Mouse (Mus musculus): ENCODE measurements at regions not wholly inside any gene's neighbourhood (a gene's known extent, or its start where the extent isn't known, plus 50 kb on each side); places are given as distances from the start of the nearest gene placed in this dataset.

DNA sequence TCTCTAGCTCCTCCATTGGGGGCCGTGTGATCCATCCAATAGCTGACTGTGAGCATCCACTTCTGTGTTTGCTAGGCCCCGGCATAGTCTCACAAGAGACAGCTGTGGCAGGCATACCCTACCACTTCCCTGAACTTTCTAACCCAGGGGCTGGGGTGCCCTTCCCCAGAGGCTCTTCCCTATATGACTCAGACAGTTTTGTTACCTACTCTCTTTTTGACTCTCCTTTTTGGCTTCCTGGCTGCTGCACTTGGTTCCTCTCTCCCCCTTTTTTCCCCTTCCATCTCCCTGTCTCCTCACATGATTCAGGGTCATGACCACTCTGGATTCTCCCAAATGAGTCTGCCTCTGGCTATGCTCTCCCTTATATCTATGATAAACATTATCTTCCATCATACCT is 223.8 kb downstream of the Papss1 start:
- no peaks in the 10 kb centered on the region for H3K9me3 ChIP-seq (replicated peaks; ENCODE audit: control insufficient read depth, low read length)
- DNase-seq (ENCODE audit: low spot score) (no peak), ATAC-seq (ENCODE audit: insufficient read depth, low read depth) (no peak)
- no peak overlapping the region for H3K27ac ChIP-seq (ENCODE audit: low read depth)
- no peaks in the 10 kb centered on the region for H3K36me3 ChIP-seq (replicated peaks; ENCODE audit: control insufficient read depth, insufficient read depth, low read length)
- no peaks in the 10 kb centered on the region for H3K27me3 ChIP-seq (ENCODE audit: control insufficient read depth, insufficient read depth, low read length)
- H3K4me1 ChIP-seq (ENCODE audit: control insufficient read depth, insufficient read depth), result no peaks in the 10 kb centered on the region
- no peak overlapping the region for H3K4me3 ChIP-seq (ENCODE audit: low read depth, low read length)
- 93% methylated on average over 1 of the region's 2 CpGs for WGBS
- no peak overlapping the region for H3K9ac ChIP-seq (replicated peaks; ENCODE audit: low read depth, low read length)
- no peak overlapping the region for H3K4me2 ChIP-seq (ENCODE audit: low read depth, low read length)
- TF ChIP-seq CTCF (IDR thresholded peaks at IDR 0.05; ENCODE audit: low read depth) (no peak), EP300 (IDR thresholded peaks at IDR 0.05; ENCODE audit: low read depth) (no peak)

DNA sequence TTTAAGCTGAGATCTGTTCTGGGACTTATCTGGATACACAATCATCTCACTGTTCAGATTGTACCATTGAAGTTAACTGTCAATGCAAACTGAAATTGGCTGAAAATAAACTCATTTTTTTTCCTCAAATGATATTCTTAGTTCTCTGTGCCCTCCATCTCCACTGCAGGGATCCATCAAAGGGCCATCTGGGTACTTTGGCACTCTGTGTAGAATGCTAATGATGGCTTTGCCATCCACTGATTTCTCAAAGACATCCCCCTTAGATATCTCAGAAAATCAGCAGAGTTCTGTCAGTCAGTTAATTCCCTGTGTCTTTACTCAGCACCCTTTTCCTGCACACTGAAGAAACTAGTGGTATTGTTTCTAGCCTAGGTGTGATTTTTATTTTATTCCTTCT is 224.6 kb downstream of the Papss1 start:
- H3K9ac ChIP-seq (replicated peaks; ENCODE audit: low read depth, low read length), result no peak overlapping the region

DNA sequence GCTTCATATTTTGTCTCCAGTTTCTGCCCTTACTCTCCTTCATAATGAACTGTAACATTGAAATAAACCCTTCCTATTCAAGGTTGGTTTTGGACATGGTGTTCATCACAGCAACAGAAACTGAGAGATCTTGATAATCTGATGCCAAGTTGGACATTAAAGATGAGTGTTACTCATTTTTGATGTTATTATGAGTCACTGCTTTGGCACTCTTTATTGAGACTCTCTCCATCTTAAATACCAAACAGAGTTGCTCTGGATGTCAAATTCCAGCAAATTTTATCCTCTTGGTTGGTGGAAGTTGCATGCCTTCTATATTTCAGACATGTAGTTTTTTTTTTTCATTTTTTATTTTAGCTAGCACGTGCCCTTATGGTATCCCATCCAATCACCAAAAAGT is 229.5 kb downstream of the Papss1 start:
- TF ChIP-seq EP300 (IDR thresholded peaks at IDR 0.05; ENCODE audit: low read depth), result no peak
- no peak for TF ChIP-seq CTCF (IDR thresholded peaks at IDR 0.05; ENCODE audit: low read depth)
- H3K4me2 ChIP-seq (ENCODE audit: low read depth, low read length), result no peak overlapping the region
- no peaks in the 10 kb centered on the region for H3K4me1 ChIP-seq (ENCODE audit: control insufficient read depth, insufficient read depth)
- no peak overlapping the region for H3K27ac ChIP-seq (ENCODE audit: low read depth)
- H3K9me3 ChIP-seq (replicated peaks; ENCODE audit: control insufficient read depth, low read length), result no peaks in the 10 kb centered on the region
- WGBS, result 73% methylated on average over 1 of the region's 1 CpGs
- no peak overlapping the region for H3K4me3 ChIP-seq (ENCODE audit: low read depth, low read length)
- no peak for DNase-seq (ENCODE audit: low spot score)
- ATAC-seq (ENCODE audit: insufficient read depth, low read depth), result no peak
- no peaks in the 10 kb centered on the region for H3K36me3 ChIP-seq (replicated peaks; ENCODE audit: control insufficient read depth, insufficient read depth, low read length)
- H3K9ac ChIP-seq (replicated peaks; ENCODE audit: low read depth, low read length), result no peak overlapping the region
- no peaks in the 10 kb centered on the region for H3K27me3 ChIP-seq (ENCODE audit: control insufficient read depth, insufficient read depth, low read length)

More for the DNA sequence above, 224.6 kb downstream of the Papss1 start:
- Histone ChIP-seq H3K4me3 (ENCODE audit: low read depth, low read length) (no peak overlapping the region), H3K27me3 (ENCODE audit: control insufficient read depth, insufficient read depth, low read length) (no peaks in the 10 kb centered on the region), H3K4me1 (ENCODE audit: control insufficient read depth, insufficient read depth) (no peaks in the 10 kb centered on the region), H3K4me2 (ENCODE audit: low read depth, low read length) (no peak overlapping the region), H3K27ac (ENCODE audit: low read depth) (no peak overlapping the region), H3K9me3 (replicated peaks; ENCODE audit: control insufficient read depth, low read length) (no peaks in the 10 kb centered on the region), H3K36me3 (replicated peaks; ENCODE audit: control insufficient read depth, insufficient read depth, low read length) (no peaks in the 10 kb centered on the region)
- TF ChIP-seq EP300 (IDR thresholded peaks at IDR 0.05; ENCODE audit: low read depth) (no peak), CTCF (IDR thresholded peaks at IDR 0.05; ENCODE audit: low read depth) (no peak)
- DNase-seq (ENCODE audit: low spot score), result no peak
- no peak for ATAC-seq (ENCODE audit: insufficient read depth, low read depth)

DNA sequence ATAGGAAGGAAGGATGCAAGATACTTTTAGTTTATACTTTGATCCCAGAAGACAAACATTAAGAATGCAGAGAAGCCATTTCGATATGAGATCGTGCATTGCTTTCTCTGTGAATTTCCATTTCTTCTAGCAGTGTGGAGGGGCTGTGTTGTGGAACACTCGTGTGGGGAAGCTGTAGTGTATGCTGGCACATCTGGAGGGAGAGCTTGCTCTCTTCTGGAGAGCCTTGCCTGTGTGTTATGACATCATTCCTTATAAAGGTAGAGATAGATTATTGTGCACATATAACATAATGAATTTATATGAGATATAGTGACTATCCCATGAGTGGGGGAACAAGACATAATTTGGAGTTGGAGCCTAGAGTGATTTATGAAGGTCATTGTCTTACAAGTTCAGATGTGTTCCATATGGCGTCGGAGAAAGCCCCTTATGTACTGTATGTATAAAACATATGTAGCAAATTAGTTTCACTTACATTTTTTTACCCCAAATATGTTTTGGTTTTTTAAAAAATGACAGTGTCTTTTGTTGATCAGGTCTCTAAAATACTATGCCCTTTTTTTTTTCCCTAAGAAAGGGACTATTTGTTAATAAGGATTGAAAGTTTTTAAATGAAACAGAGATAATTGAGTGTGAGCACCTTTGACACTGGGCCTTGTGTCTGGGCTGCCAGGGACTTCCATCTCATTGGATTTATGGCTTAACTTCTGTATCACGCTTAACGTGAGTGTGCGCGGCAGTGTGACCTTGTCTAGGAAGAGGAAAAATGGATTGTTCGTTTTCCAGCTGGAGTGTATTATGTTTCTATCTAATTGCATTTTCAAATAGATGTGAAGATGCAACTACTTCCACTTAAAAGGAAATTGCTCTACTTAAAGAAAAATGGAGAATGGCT is 230.8 kb downstream of the Papss1 start:
- TF ChIP-seq EP300 (IDR thresholded peaks at IDR 0.05; ENCODE audit: low read depth) (no peak), CTCF (IDR thresholded peaks at IDR 0.05; ENCODE audit: low read depth) (no peak)
- Histone ChIP-seq H3K9ac (replicated peaks; ENCODE audit: low read depth, low read length) (no peak overlapping the region), H3K4me2 (ENCODE audit: low read depth, low read length) (no peak overlapping the region), H3K4me3 (ENCODE audit: low read depth, low read length) (no peak overlapping the region), H3K36me3 (replicated peaks; ENCODE audit: control insufficient read depth, insufficient read depth, low read length) (no peaks in the 10 kb centered on the region), H3K9me3 (replicated peaks; ENCODE audit: control insufficient read depth, low read length) (no peaks in the 10 kb centered on the region), H3K27me3 (ENCODE audit: control insufficient read depth, insufficient read depth, low read length) (no peaks in the 10 kb centered on the region), H3K4me1 (ENCODE audit: control insufficient read depth, insufficient read depth) (no peaks in the 10 kb centered on the region), H3K27ac (ENCODE audit: low read depth) (no peak overlapping the region)
- ATAC-seq (ENCODE audit: insufficient read depth, low read depth), result no peak
- DNase-seq (ENCODE audit: low spot score), result no peak
- WGBS, result 82% methylated on average over 10 of the region's 10 CpGs

DNA sequence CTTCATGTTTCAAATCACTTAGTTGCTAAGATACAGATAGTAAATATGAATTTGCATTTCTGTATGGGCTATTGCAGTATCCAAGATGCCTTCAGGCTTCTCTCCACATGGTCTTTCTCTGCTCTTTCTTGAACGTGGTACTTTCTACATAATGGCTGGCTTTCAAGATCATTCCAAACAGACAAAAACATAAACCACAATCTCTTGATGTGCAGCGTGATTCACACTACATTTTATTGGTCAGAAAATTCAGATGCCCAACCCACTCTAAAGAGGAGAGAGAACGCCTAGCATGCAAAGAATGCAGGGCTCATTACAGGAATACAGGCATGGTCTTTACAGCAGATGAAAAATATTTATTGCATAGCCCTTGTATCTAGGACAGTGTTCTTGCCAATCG is 235.2 kb downstream of the Papss1 start:
- ATAC-seq (ENCODE audit: insufficient read depth, low read depth) (no peak), DNase-seq (ENCODE audit: low spot score) (no peak)
- Histone ChIP-seq H3K4me2 (ENCODE audit: low read depth, low read length) (no peak overlapping the region), H3K36me3 (replicated peaks; ENCODE audit: control insufficient read depth, insufficient read depth, low read length) (no peaks in the 10 kb centered on the region), H3K9ac (replicated peaks; ENCODE audit: low read depth, low read length) (no peak overlapping the region), H3K4me1 (ENCODE audit: control insufficient read depth, insufficient read depth) (peaks cover 4% of the 10 kb centered on the region), H3K4me3 (ENCODE audit: low read depth, low read length) (no peak overlapping the region), H3K27ac (ENCODE audit: low read depth) (no peak overlapping the region), H3K9me3 (replicated peaks; ENCODE audit: control insufficient read depth, low read length) (no peaks in the 10 kb centered on the region), H3K27me3 (ENCODE audit: control insufficient read depth, insufficient read depth, low read length) (no peaks in the 10 kb centered on the region)
- 66% methylated on average over 4 of the region's 4 CpGs for WGBS
- TF ChIP-seq CTCF (IDR thresholded peaks at IDR 0.05; ENCODE audit: low read depth) (no peak), EP300 (IDR thresholded peaks at IDR 0.05; ENCODE audit: low read depth) (no peak)

DNA sequence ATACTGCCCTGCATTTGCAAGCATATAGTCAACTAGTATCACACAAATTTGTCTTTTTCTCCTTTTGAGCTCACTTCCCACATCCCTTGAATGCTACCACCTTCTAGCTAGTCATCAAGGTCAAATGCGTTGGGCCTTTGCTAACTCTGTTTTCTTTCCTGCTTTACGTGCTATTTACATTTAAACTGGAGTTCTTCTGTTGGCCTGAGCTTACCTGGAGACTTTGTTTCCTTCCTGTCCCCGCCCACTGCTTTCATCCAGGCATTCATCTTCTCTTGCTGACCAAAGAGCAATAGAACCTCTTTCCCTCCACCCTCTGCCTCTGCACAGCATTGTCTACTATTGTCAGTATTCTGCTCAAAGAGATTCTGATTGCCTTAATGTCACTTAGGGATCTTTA is 237.0 kb downstream of the Papss1 start:
- H3K36me3 ChIP-seq (replicated peaks; ENCODE audit: control insufficient read depth, insufficient read depth, low read length), result no peaks in the 10 kb centered on the region
- DNase-seq (ENCODE audit: low spot score) (no peak), ATAC-seq (ENCODE audit: insufficient read depth, low read depth) (no peak)
- H3K27ac ChIP-seq (ENCODE audit: low read depth), result no peak overlapping the region
- no peak overlapping the region for H3K4me2 ChIP-seq (ENCODE audit: low read depth, low read length)
- no peaks in the 10 kb centered on the region for H3K27me3 ChIP-seq (ENCODE audit: control insufficient read depth, insufficient read depth, low read length)
- H3K4me3 ChIP-seq (ENCODE audit: low read depth, low read length), result no peak overlapping the region
- H3K4me1 ChIP-seq (ENCODE audit: control insufficient read depth, insufficient read depth), result peaks cover 4% of the 10 kb centered on the region
- WGBS, result 79% methylated on average over 3 of the region's 3 CpGs
- no peak for TF ChIP-seq CTCF (IDR thresholded peaks at IDR 0.05; ENCODE audit: low read depth)
- no peaks in the 10 kb centered on the region for H3K9me3 ChIP-seq (replicated peaks; ENCODE audit: control insufficient read depth, low read length)
- H3K9ac ChIP-seq (replicated peaks; ENCODE audit: low read depth, low read length), result no peak overlapping the region

Measured in heart, postnatal 0 days (tissue).